Mouse (Mus musculus): ENCODE results near the gene Slc16a5. TPM values are rescaled to one million over a fixed set of nuclear protein-coding genes. Genes with fewer than 3 reads are reported as not detected.

Slc16a5 gene
- 0.83 and 1.1 TPM in 2 replicates for polyA plus RNA-seq (2012; rRNA removed)

GRCm38 (mm10) chr11:115462243-115462891, at the start of gene Slc16a5:
Gene Slc16a5, plus strand, starts transcription at chr11:115462474.
- DNase-seq (ENCODE audit: low spot score) = no peak

GRCm38 (mm10) chr11:115419531-115420237, 42.6 kb upstream of the Slc16a5 start, which contains the start of the genes Atp5h and Kctd2:
Gene Atp5h, minus strand, starts transcription at chr11:115419962.
Gene Kctd2, plus strand, starts transcription at chr11:115420128.
- DNase-seq (ENCODE audit: low spot score) = peak; percentile 87

- peak; percentile 61 for DNase-seq (ENCODE audit: low spot score)
These were observed 41.7 kb upstream of the Slc16a5 start for GRCm38 (mm10) chr11:115420336-115421190.

GRCm38 (mm10) chr11:115421328-115421727, 40.9 kb upstream of the Slc16a5 start:
- no peak for DNase-seq (ENCODE audit: low spot score)

- DNase-seq (ENCODE audit: low spot score) = no peak
These were observed 40.3 kb upstream of the Slc16a5 start for GRCm38 (mm10) chr11:115421972-115422371.

GRCm38 (mm10) chr11:115423091-115423490, 39.2 kb upstream of the Slc16a5 start:
- DNase-seq (ENCODE audit: low spot score) = no peak

GRCm38 (mm10) chr11:115424666-115425065, 37.6 kb upstream of the Slc16a5 start:
- no peak for DNase-seq (ENCODE audit: low spot score)

- DNase-seq (ENCODE audit: low spot score) = no peak
These were observed 36.6 kb upstream of the Slc16a5 start for GRCm38 (mm10) chr11:115425671-115426070.

GRCm38 (mm10) chr11:115427482-115428331, 34.6 kb upstream of the Slc16a5 start:
- no peak for DNase-seq (ENCODE audit: low spot score)

GRCm38 (mm10) chr11:115429307-115429706, 33.0 kb upstream of the Slc16a5 start:
- DNase-seq (ENCODE audit: low spot score) = no peak

- DNase-seq (ENCODE audit: low spot score) = no peak
These were observed 31.7 kb upstream of the Slc16a5 start for GRCm38 (mm10) chr11:115430561-115430960.

GRCm38 (mm10) chr11:115432814-115433213, 29.5 kb upstream of the Slc16a5 start:
- DNase-seq (ENCODE audit: low spot score) = no peak

- DNase-seq (ENCODE audit: low spot score) = no peak
These were observed 28.9 kb upstream of the Slc16a5 start for GRCm38 (mm10) chr11:115433342-115433741.

GRCm38 (mm10) chr11:115435596-115436337, 26.5 kb upstream of the Slc16a5 start:
- DNase-seq (ENCODE audit: low spot score) = no peak

- no peak for DNase-seq (ENCODE audit: low spot score)
These were observed 24.6 kb upstream of the Slc16a5 start for GRCm38 (mm10) chr11:115437571-115438122.

- DNase-seq (ENCODE audit: low spot score) = no peak
These were observed 22.9 kb upstream of the Slc16a5 start for GRCm38 (mm10) chr11:115439326-115439725.

GRCm38 (mm10) chr11:115439906-115440595, 22.2 kb upstream of the Slc16a5 start, which contains the start of gene Trim80:
Gene Trim80, plus strand, starts transcription at chr11:115440545.
- DNase-seq (ENCODE audit: low spot score) = no peak

GRCm38 (mm10) chr11:115441417-115441816, 20.9 kb upstream of the Slc16a5 start:
- no peak for DNase-seq (ENCODE audit: low spot score)

- DNase-seq (ENCODE audit: low spot score) = no peak
These were observed 15.4 kb upstream of the Slc16a5 start for GRCm38 (mm10) chr11:115446906-115447305.

All from urinary bladder, adult 2 months (tissue).